Mouse (Mus musculus): ENCODE results near the gene Tbc1d13. TPM values are rescaled to one million over a fixed set of nuclear protein-coding genes. Genes with fewer than 3 reads are reported as not detected.

The Tbc1d13 gene
- total and polyA plus RNA-seq, 2 experiments = 25.8 to 42.6 TPM

- H3K27ac ChIP-seq (replicated peaks; ENCODE audit: insufficient read depth, low read depth, low read length) = peak overlapping the region; percentile 62
- no peak for TF ChIP-seq POLR2A (IDR thresholded peaks at IDR 0.05; ENCODE audit: extremely low read depth, insufficient read depth, low read length)
- no peak for TF ChIP-seq CTCF (IDR thresholded peaks at IDR 0.05; ENCODE audit: low read depth, low read length)
- WGBS = 16% methylated on average over 3 of the region's 3 CpGs
- no peak overlapping the region for H3K4me3 ChIP-seq (ENCODE audit: insufficient read depth, low read depth, low read length)
- no peaks in the 10 kb centered on the region for H3K79me2 ChIP-seq (ENCODE audit: control insufficient read depth, insufficient read depth, low read length)
- peak; percentile 79 for DNase-seq (ENCODE audit: extremely low read depth, low read depth, low spot score)
- H3K36me3 ChIP-seq (ENCODE audit: control insufficient read depth, insufficient read depth, low read length) = peaks cover 24% of the 10 kb centered on the region
- H3K9ac ChIP-seq (ENCODE audit: low read depth, low read length) = no peak overlapping the region
- H3K27me3 ChIP-seq (ENCODE audit: control insufficient read depth, insufficient read depth, low read length) = no peaks in the 10 kb centered on the region
- peaks cover 4% of the 10 kb centered on the region; the same call in 1 of the 2 replicates for H3K4me1 ChIP-seq (ENCODE audit: control insufficient read depth, insufficient read depth, low read length)
These were observed 50.2 kb downstream of the Tbc1d13 start for GRCm38 (mm10) chr2:30183721-30184120.

DNA sequence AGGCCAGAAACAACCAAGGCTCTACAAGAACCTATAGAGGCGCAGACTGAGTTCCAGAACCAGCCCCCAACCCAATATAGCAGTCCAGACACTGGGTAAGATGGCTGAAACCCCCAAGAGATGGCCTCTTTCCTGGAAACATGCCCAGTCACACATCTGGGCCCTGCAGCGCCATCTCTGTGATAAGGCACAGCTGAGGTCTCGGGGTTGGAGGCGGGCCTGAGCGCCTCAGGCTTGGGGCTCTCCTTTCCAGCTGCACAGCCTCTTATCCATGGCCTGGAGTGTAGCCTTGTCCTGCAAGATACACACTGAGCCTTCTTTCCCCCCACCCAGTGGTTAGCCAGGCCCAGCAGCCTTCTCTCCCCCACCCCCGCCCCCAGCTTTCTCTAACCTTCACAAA, 51.7 kb downstream of the Tbc1d13 start:
- no peaks in the 10 kb centered on the region for H3K79me2 ChIP-seq (ENCODE audit: control insufficient read depth, insufficient read depth, low read length)
- H3K27me3 ChIP-seq (ENCODE audit: control insufficient read depth, insufficient read depth, low read length) = no peaks in the 10 kb centered on the region
- TF ChIP-seq CTCF (IDR thresholded peaks at IDR 0.05; ENCODE audit: low read depth, low read length) (no peak), POLR2A (IDR thresholded peaks at IDR 0.05; ENCODE audit: extremely low read depth, insufficient read depth, low read length) (0 out of 2 replicates have a peak, but pooled peaks have one; percentile 9)
- peak overlapping the region; percentile 76 for H3K27ac ChIP-seq (replicated peaks; ENCODE audit: insufficient read depth, low read depth, low read length)
- H3K9ac ChIP-seq (ENCODE audit: low read depth, low read length) = peak overlapping the region; percentile 34; the same call in 1 of the 2 replicates
- peaks cover 28% of the 10 kb centered on the region for H3K36me3 ChIP-seq (ENCODE audit: control insufficient read depth, insufficient read depth, low read length)
- H3K4me3 ChIP-seq (ENCODE audit: insufficient read depth, low read depth, low read length) = no peak overlapping the region
- 90% methylated on average over 6 of the region's 6 CpGs for WGBS
- DNase-seq (ENCODE audit: extremely low read depth, low read depth, low spot score) = no peak
- peaks cover 4% of the 10 kb centered on the region; the same call in 1 of the 2 replicates for H3K4me1 ChIP-seq (ENCODE audit: control insufficient read depth, insufficient read depth, low read length)

DNA sequence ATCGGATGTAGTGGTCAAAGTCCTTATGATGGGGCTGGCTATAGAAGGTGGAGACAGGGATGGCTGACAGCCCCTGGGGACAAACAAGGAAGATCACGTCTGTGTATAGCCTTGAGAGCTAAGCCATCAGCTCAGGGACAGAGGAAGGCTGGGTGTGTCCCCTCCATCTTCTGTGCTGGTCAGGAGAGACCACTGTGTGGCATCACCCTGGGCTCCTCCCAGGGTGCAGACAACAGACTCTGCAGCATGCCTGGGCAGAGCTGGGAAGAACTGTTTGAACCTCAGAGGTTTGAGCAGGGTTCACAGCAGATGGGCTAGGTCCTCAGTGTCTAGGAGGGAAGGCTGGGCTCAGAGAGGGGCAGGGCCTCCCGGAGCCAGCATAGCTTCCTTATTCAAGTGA, 52.1 kb downstream of the Tbc1d13 start:
- Histone ChIP-seq H3K27me3 (ENCODE audit: control insufficient read depth, insufficient read depth, low read length) (no peaks in the 10 kb centered on the region), H3K79me2 (ENCODE audit: control insufficient read depth, insufficient read depth, low read length) (no peaks in the 10 kb centered on the region), H3K4me1 (ENCODE audit: control insufficient read depth, insufficient read depth, low read length) (peaks cover 4% of the 10 kb centered on the region; the same call in 1 of the 2 replicates), H3K9ac (ENCODE audit: low read depth, low read length) (peak overlapping the region; percentile 29; the same call in 1 of the 2 replicates), H3K27ac (replicated peaks; ENCODE audit: insufficient read depth, low read depth, low read length) (peak overlapping the region; percentile 48), H3K36me3 (ENCODE audit: control insufficient read depth, insufficient read depth, low read length) (peaks cover 31% of the 10 kb centered on the region), H3K4me3 (ENCODE audit: insufficient read depth, low read depth, low read length) (no peak overlapping the region)
- TF ChIP-seq CTCF (IDR thresholded peaks at IDR 0.05; ENCODE audit: low read depth, low read length) (no peak), POLR2A (IDR thresholded peaks at IDR 0.05; ENCODE audit: extremely low read depth, insufficient read depth, low read length) (no peak)
- DNase-seq (ENCODE audit: extremely low read depth, low read depth, low spot score) = no peak
- 51% methylated on average over 3 of the region's 3 CpGs for WGBS

DNA sequence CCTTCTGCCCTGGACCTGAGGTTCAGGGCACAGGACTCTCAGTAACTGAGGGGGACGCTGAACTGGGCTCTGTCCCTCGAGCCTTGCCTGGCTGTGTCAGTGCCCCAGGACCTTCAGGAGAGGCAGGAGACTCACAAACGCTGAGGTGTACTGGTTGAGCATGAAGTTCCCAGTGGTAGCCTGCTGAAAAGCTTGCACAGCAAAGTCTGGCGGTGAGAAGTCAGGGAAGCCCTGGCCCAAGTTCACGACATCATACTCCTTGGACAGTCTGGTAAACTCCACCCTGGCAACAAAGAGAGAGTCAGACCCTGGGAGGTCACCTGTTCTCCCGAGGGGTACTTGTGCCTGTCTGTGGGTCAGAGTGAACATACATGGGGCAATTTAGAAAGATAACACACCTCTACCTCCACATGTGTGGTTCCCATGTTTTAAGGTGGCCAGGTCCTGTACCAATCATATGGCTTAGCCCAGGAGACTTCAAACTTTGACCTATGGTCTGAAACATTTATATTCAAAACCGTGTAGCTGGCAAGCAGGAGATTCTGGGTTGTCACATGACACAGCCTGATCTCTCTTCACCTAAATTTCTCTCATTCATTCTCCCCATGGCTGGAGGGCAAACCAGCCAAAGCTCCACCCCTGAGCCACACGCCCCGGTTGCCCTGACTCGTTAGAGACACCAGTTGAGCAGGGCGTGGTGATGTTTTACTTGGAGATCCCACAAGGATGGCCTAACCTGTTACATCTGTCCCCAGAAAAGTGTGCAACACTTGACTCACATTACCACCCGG, 58.4 kb downstream of the Tbc1d13 start:
- H3K9ac ChIP-seq (ENCODE audit: low read depth, low read length) = no peak overlapping the region
- H3K79me2 ChIP-seq (ENCODE audit: control insufficient read depth, insufficient read depth, low read length) = peaks cover 8% of the 10 kb centered on the region; the same call in 1 of the 2 replicates
- H3K27me3 ChIP-seq (ENCODE audit: control insufficient read depth, insufficient read depth, low read length) = no peaks in the 10 kb centered on the region
- DNase-seq (ENCODE audit: extremely low read depth, low read depth, low spot score) = no peak
- H3K27ac ChIP-seq (replicated peaks; ENCODE audit: insufficient read depth, low read depth, low read length) = no peak overlapping the region
- peaks cover 5% of the 10 kb centered on the region; the same call in 1 of the 2 replicates for H3K4me1 ChIP-seq (ENCODE audit: control insufficient read depth, insufficient read depth, low read length)
- H3K36me3 ChIP-seq (ENCODE audit: control insufficient read depth, insufficient read depth, low read length) = peaks cover 27% of the 10 kb centered on the region
- TF ChIP-seq CTCF (IDR thresholded peaks at IDR 0.05; ENCODE audit: low read depth, low read length) = no peak
- no peak for TF ChIP-seq POLR2A (IDR thresholded peaks at IDR 0.05; ENCODE audit: extremely low read depth, insufficient read depth, low read length)
- 54% methylated on average over 12 of the region's 12 CpGs for WGBS
- H3K4me3 ChIP-seq (ENCODE audit: insufficient read depth, low read depth, low read length) = no peak overlapping the region

GRCm38 (mm10) chr2:30194656-30195055, 61.1 kb downstream of the Tbc1d13 start:
- no peak for TF ChIP-seq CTCF (IDR thresholded peaks at IDR 0.05; ENCODE audit: low read depth, low read length)
- TF ChIP-seq POLR2A (IDR thresholded peaks at IDR 0.05; ENCODE audit: extremely low read depth, insufficient read depth, low read length) = no peak
- peaks cover 20% of the 10 kb centered on the region for H3K4me1 ChIP-seq (ENCODE audit: control insufficient read depth, insufficient read depth, low read length)
- DNase-seq (ENCODE audit: extremely low read depth, low read depth, low spot score) = no peak
- no peaks in the 10 kb centered on the region for H3K27me3 ChIP-seq (ENCODE audit: control insufficient read depth, insufficient read depth, low read length)
- H3K9ac ChIP-seq (ENCODE audit: low read depth, low read length) = no peak overlapping the region
- H3K79me2 ChIP-seq (ENCODE audit: control insufficient read depth, insufficient read depth, low read length) = peaks cover 18% of the 10 kb centered on the region; the same call in 1 of the 2 replicates
- 0 out of 2 replicates have a peak overlapping the region, but pooled peaks have one; percentile 16 for H3K27ac ChIP-seq (replicated peaks; ENCODE audit: insufficient read depth, low read depth, low read length)
- H3K36me3 ChIP-seq (ENCODE audit: control insufficient read depth, insufficient read depth, low read length) = peaks cover 16% of the 10 kb centered on the region
- 74% methylated on average over 3 of the region's 3 CpGs for WGBS
- no peak overlapping the region for H3K4me3 ChIP-seq (ENCODE audit: insufficient read depth, low read depth, low read length)

Data from liver, adult 2 months (tissue).